Mouse (Mus musculus) thymus, adult 2 months (tissue): ENCODE results near the gene Dact2.

Experiments used
- CTCF ChIP-seq: fragments of 200-500 bp; IDR thresholded peaks from 2 replicates; pipeline ENCODE4 v1.5.1; 2012; ENCODE audit warnings: mild to moderate bottlenecking, control low read depth, low read length, moderate library complexity, borderline replicate concordance; ENCODE audit not compliant: control insufficient read depth, poor library complexity, insufficient read depth; ENCODE audit errors: extremely low read depth
- POLR2A ChIP-seq: fragments of 200-500 bp; IDR thresholded peaks from 2 replicates; pipeline ENCODE4 v1.6.1; 2012; ENCODE audit warnings: mild to moderate bottlenecking, low read length, control low read depth, moderate library complexity; ENCODE audit not compliant: control insufficient read depth, poor library complexity, insufficient read depth; ENCODE audit errors: extremely low read depth

DNA sequence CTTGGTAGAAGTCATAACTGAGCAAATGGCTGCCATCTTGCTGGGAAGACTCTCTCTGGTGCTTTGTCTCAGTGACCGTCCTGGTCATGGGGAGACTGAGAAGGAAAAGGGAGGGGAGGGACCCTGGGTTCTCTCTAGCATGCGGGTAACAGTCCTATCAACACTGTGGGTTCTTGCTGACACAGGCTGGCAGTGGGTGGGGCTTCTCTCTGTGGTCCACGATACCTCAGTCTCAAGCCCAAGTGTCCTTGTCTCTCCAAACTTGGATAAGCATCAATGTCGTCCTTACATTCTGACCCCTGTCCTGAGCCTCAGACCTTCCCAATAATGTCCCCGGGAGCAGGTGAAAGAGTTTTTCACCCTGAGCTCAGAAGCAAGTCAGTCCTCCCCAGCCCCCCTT is 26.1 kb downstream of the Dact2 start:
- TF ChIP-seq CTCF (no peak), POLR2A (no peak)
